Mouse (Mus musculus): Measurements from ENCODE around the gene Lrfn1. TPM values are rescaled to one million over a fixed set of nuclear protein-coding genes. Genes with fewer than 3 reads are reported as not detected.
A peak's percentile ranks its signal among the peaks of the same experiment; 100 is the strongest.
"Not testable (repeated sequence)": the region's sequence is repeated elsewhere in the genome, so short reads cannot be mapped to it uniquely, and the experiment has no call there.

Lrfn1 gene
- total RNA-seq, 4 experiments from 2014 or later: 19.3 to 27.7 (median 24.5) TPM

- DNase-seq: peak; percentile 59
These were observed 4.5 kb upstream of the Lrfn1 start for GRCm38 (mm10) chr7:28447101-28447830.

GRCm38 (mm10) chr7:28447865-28448820, 3.6 kb upstream of the Lrfn1 start:
- no peak for DNase-seq

GRCm38 (mm10) chr7:28452361-28453005, 703 bp downstream of the Lrfn1 start:
- DNase-seq: no peak

- no peak for DNase-seq
These were observed 8.6 kb downstream of the Lrfn1 start for GRCm38 (mm10) chr7:28460361-28460760.

- no peak for DNase-seq
These were observed 11.0 kb downstream of the Lrfn1 start for GRCm38 (mm10) chr7:28462769-28463168.

GRCm38 (mm10) chr7:28464416-28465212, 12.8 kb downstream of the Lrfn1 start:
- DNase-seq: peak; percentile 76

- no peak for DNase-seq
These were observed 15.0 kb downstream of the Lrfn1 start for GRCm38 (mm10) chr7:28466721-28467212.

GRCm38 (mm10) chr7:28467213-28467751, 15.5 kb downstream of the Lrfn1 start:
- DNase-seq: peak; percentile 46

GRCm38 (mm10) chr7:28476191-28476590, 24.4 kb downstream of the Lrfn1 start:
- no peak for DNase-seq

GRCm38 (mm10) chr7:28477363-28477762, 25.6 kb downstream of the Lrfn1 start:
- DNase-seq: no peak

GRCm38 (mm10) chr7:28478854-28479253, 27.1 kb downstream of the Lrfn1 start:
- no peak for DNase-seq

- no peak for DNase-seq
These were observed 31.1 kb downstream of the Lrfn1 start for GRCm38 (mm10) chr7:28482854-28483253.

GRCm38 (mm10) chr7:28484192-28484591, 32.4 kb downstream of the Lrfn1 start:
- DNase-seq: no peak

GRCm38 (mm10) chr7:28488030-28488491, 36.3 kb downstream of the Lrfn1 start:
- DNase-seq: no peak

- peak; percentile 47 for DNase-seq
These were observed 38.6 kb downstream of the Lrfn1 start for GRCm38 (mm10) chr7:28490410-28490809.

- DNase-seq: no peak
These were observed 39.1 kb downstream of the Lrfn1 start for GRCm38 (mm10) chr7:28490903-28491302.

GRCm38 (mm10) chr7:28492310-28492709, 40.5 kb downstream of the Lrfn1 start:
- DNase-seq: no peak

- no peak for DNase-seq
These were observed 43.6 kb downstream of the Lrfn1 start for GRCm38 (mm10) chr7:28495426-28495825.

GRCm38 (mm10) chr7:28505585-28505984, 53.8 kb downstream of the Lrfn1 start:
- no peak for DNase-seq

GRCm38 (mm10) chr7:28509121-28509520, 57.3 kb downstream of the Lrfn1 start:
- peak; percentile 44 for DNase-seq

GRCm38 (mm10) chr7:28510405-28510974, 58.7 kb downstream of the Lrfn1 start, which contains the start of gene Ifnl2:
Ifnl2 (minus strand) TSS chr7:28510455.
- not testable (repeated sequence) for DNase-seq

All from adrenal gland, adult 8-10 months (tissue).